In the genomic region with DNA sequence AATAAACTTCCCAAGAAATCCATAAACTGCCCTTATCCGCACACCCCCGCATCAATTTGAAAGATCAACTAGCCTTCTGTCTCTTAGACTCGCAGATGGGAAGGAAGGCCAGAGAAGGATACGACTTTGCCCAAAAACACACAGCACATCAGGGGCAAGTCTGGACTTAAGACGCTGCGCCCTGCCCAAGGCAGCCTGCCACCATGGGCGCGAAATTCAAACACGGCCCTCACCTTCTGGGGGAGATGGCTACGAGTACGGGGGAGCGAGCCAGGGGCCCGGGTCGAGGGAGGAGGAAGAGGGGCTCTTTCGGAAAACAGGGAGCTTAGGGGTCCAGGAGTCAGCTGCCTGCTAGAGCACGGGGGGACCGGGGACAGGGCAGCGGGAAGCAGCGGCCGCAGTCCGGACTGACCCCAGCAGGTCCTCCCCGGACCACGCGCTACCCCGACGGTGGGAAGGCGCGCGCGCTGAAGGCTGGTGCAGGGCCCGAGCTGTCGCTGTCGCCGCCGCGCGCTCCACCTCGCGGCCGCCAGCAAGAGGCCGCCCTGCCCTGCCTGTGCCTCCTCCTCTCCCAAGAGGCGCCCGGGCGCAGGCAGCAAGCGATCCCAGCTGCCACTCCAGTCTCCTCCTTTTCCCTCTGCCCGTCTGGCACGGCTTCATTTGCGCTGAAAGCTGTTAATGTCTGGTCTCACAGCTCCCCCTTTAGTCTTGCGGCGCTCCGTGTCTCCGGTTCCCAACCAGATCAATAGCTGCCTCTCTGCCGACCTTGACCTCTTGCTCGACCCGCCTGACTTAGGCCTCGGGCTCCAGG, we compare ENCODE assay signal across 8 mouse cellular contexts. TPM values are rescaled to one million over a fixed set of nuclear protein-coding genes. Genes with fewer than 3 reads are reported as not detected.
DNase-seq lines count a peak whose midpoint lies in the region; ATAC-seq and TF ChIP-seq lines count a peak whose summit lies in the region.

No protein-coding gene starts in this region.

- H3K9ac ChIP-seq in hindbrain, embryonic 11.5 days (ENCODE audit: low read depth, low read length) = peak overlapping the region; percentile 27; the same call in 1 of the 2 replicates

- H3K4me1 ChIP-seq in spleen, adult 2 months (ENCODE audit: control insufficient read depth, insufficient read depth, insufficient read length) = no peaks in the 10 kb centered on the region
- H3K4me1 ChIP-seq in forebrain, embryonic 10.5 days = peaks cover 70% of the 10 kb centered on the region
- H3K4me1 ChIP-seq in hindbrain, embryonic 11.5 days (replicated peaks; ENCODE audit: control insufficient read depth, insufficient read depth, low read length) = peaks cover 5% of the 10 kb centered on the region; the same call in 1 of the 2 replicates

- H3K4me3 ChIP-seq in spleen, adult 2 months (ENCODE audit: extremely low read depth, insufficient read depth, insufficient read length) = peak overlapping the region; percentile 34; the same call in 1 of the 2 replicates
- peak overlapping the region; percentile 90 for H3K4me3 ChIP-seq in forebrain, embryonic 10.5 days
- H3K4me3 ChIP-seq in hindbrain, embryonic 11.5 days (ENCODE audit: low read depth, low read length) = peak overlapping the region; percentile 34

- no peak overlapping the region for H3K27ac ChIP-seq in spleen, adult 2 months (ENCODE audit: insufficient read depth, low read length)
- peak overlapping the region; percentile 98 for H3K27ac ChIP-seq in forebrain, embryonic 10.5 days
- H3K27ac ChIP-seq in hindbrain, embryonic 11.5 days (ENCODE audit: low read depth, low read length) = no peak overlapping the region; the same call in 1 of the 2 replicates

- TF ChIP-seq CTCF in spleen, adult 2 months (IDR thresholded peaks at IDR 0.05; ENCODE audit: extremely low read depth, insufficient read depth, insufficient read length, insufficient replicate concordance) = no peak

- 5% methylated on average over 56 of the region's 56 CpGs for WGBS in spleen, adult 2 months
- WGBS in forebrain, embryonic 10.5 days = under 1% methylated on average over 51 of the region's 56 CpGs
- WGBS in hindbrain, embryonic 11.5 days = under 1% methylated on average over 35 of the region's 56 CpGs

- no peak for TF ChIP-seq POLR2A in spleen, adult 2 months (IDR thresholded peaks at IDR 0.05; ENCODE audit: low read depth, low read length)

- DNase-seq in spleen, adult 2 months (ENCODE audit: low read depth in 1 of 2, low spot score in 2 of 2) = no peak
- DNase-seq in spleen, postnatal 14 days (ENCODE audit: low spot score in 2 of 2) = no peak
- peak; percentile 89 for DNase-seq in forebrain, embryonic 10.5 days (ENCODE audit: extremely low spot score, low spot score)
- peak; percentile 88 for DNase-seq in hindbrain, embryonic 11.5 days (ENCODE audit: low spot score)
- peak; percentile 79 to 88 for DNase-seq in layer of hippocampus, postnatal 10 days (ENCODE audit: low spot score in 2 of 2)
- peak; percentile 78 for DNase-seq in right cerebral cortex, postnatal 4 days

- H3K27me3 ChIP-seq in spleen, adult 2 months (ENCODE audit: control insufficient read depth, insufficient read depth, low read length) = peaks cover 16% of the 10 kb centered on the region
- peaks cover 67% of the 10 kb centered on the region for H3K27me3 ChIP-seq in forebrain, embryonic 10.5 days (ENCODE audit: poor library complexity, severe bottlenecking)
- peaks cover 5% of the 10 kb centered on the region; the same call in 1 of the 2 replicates for H3K27me3 ChIP-seq in hindbrain, embryonic 11.5 days (ENCODE audit: control insufficient read depth, insufficient read depth, low read length)

- peak; percentile 69 for ATAC-seq in hindbrain, embryonic 11.5 days (ENCODE audit: low FRiP score)
- 0 out of 2 replicates have a peak, but pooled peaks have one; percentile 38 for ATAC-seq in megakaryocyte progenitor cell, adult 5-6 weeks (replicated peaks; ENCODE audit: poor library complexity)
- ATAC-seq in megakaryocyte-erythroid progenitor cell, adult 5-6 weeks (replicated peaks; ENCODE audit: low FRiP score, low TSS enrichment, poor library complexity, severe bottlenecking) = no peak

- no peaks in the 10 kb centered on the region for H3K9me3 ChIP-seq in forebrain, embryonic 10.5 days
- H3K9me3 ChIP-seq in hindbrain, embryonic 11.5 days (ENCODE audit: control insufficient read depth, low read length) = no peaks in the 10 kb centered on the region

- H3K36me3 ChIP-seq in spleen, adult 2 months (ENCODE audit: control insufficient read depth, insufficient read depth, low read length) = no peaks in the 10 kb centered on the region
- no peaks in the 10 kb centered on the region for H3K36me3 ChIP-seq in forebrain, embryonic 10.5 days (replicated peaks)
- H3K36me3 ChIP-seq in hindbrain, embryonic 11.5 days (ENCODE audit: control insufficient read depth, insufficient read depth, low read length) = no peaks in the 10 kb centered on the region

- peak overlapping the region; percentile 90 for H3K4me2 ChIP-seq in hindbrain, embryonic 11.5 days (replicated peaks; ENCODE audit: low read depth, low read length)

RNA-seq across cellular contexts. Expression of a gene that starts 2.6 kb away (rescaled TPM):
- polyA plus RNA-seq in spleen, adult 2 months (2012; rRNA removed) = 19.7 and 37.3 TPM in 2 replicates
- polyA plus RNA-seq in forebrain, embryonic 10.5 days (2016; fragmentation: Nextera tagmentation; extraction: Ambion mirVana) = 3.4 and 5.5 TPM in 2 replicates
- 6.8 and 8.4 TPM in 2 replicates for polyA plus RNA-seq in hindbrain, embryonic 11.5 days (2014; fragmentation: Nextera tagmentation; extraction: Ambion mirVana)
- 100 to 1,000 TPM; 118 to 127 TPM for total RNA-seq in layer of hippocampus, postnatal 10 days (2021)
- total RNA-seq in megakaryocyte progenitor cell, adult 5-6 weeks (2015) = 0.02 TPM in 1 of 2 replicates, not detected in the other
- 0.24 and 0.33 TPM in 2 replicates for total RNA-seq in megakaryocyte progenitor cell, adult 5-6 weeks (2017)
- 0.59 and 0.62 TPM in 2 replicates for total RNA-seq in megakaryocyte-erythroid progenitor cell, adult 5-6 weeks (2014; fragmentation: Nextera tagmentation)
- total RNA-seq in megakaryocyte-erythroid progenitor cell, adult 5-6 weeks (2017) = 0.19 and 2.0 TPM in 2 replicates

Comparison
In these comparisons a context has a peak if more than half of its experiments do, and no peak if none do; other contexts are left out.
1. DNase-seq: peak in forebrain, embryonic 10.5 days (single experiment), hindbrain, embryonic 11.5 days (single experiment), layer of hippocampus, postnatal 10 days (2 of 2) and right cerebral cortex, postnatal 4 days (single experiment); none in spleen, adult 2 months (0 of 2) and spleen, postnatal 14 days (0 of 2).
2. H3K4me3 ChIP-seq: peak in every context shown above with its lines; median percentile 90 in forebrain, embryonic 10.5 days; 34 in spleen, adult 2 months; 34 in hindbrain, embryonic 11.5 days.
3. RNA of a gene that starts 2.6 kb away (total RNA-seq): 118 to 127 TPM in layer of hippocampus, postnatal 10 days; 0.19 to 2.0 TPM in megakaryocyte-erythroid progenitor cell, adult 5-6 weeks and 0.02 to 0.33 TPM in megakaryocyte progenitor cell, adult 5-6 weeks; every median in the first group is over 10 times any median in the second.